Mouse (Mus musculus) forebrain, embryonic 16.5 days (tissue): ENCODE data around the gene Pcsk4. TPM values are rescaled to one million over a fixed set of nuclear protein-coding genes. Genes with fewer than 3 reads are reported as not detected.

Experiments
- ATAC-seq: fragments of 200-750 bp; cut with Nextera tagmentation; 2 replicates; pipeline ENCODE4 v1.8.0; 2017; ENCODE audit warnings: mild to moderate bottlenecking, moderate library complexity
- H3K27ac ChIP-seq: fragments of 300-500 bp; sonication (generic); 2 replicates; pipeline ENCODE4 v1.5.1; 2014; ENCODE audit warnings: low read length, control low read depth
- H3K27me3 ChIP-seq: fragments of 300-500 bp; sonication (generic); replicated peaks from 2 replicates; pipeline ENCODE4 v1.6.1; 2014; ENCODE audit warnings: low read length; ENCODE audit not compliant: control insufficient read depth, insufficient read depth
- H3K36me3 ChIP-seq: fragments of 300-500 bp; sonication (generic); 2 replicates; pipeline ENCODE4 v1.6.1; 2014; ENCODE audit not compliant: control insufficient read depth, insufficient read depth
- H3K4me1 ChIP-seq: fragments of 300-500 bp; sonication (generic); replicated peaks from 2 replicates; pipeline ENCODE4 v1.6.1; 2014; ENCODE audit warnings: low read length; ENCODE audit not compliant: control insufficient read depth, insufficient read depth
- H3K4me2 ChIP-seq: fragments of 300-500 bp; sonication (generic); 2 replicates; pipeline ENCODE4 v1.6.1; 2014; ENCODE audit warnings: mild to moderate bottlenecking, low read length, control low read depth
- H3K4me3 ChIP-seq: fragments of 300-500 bp; sonication (generic); replicated peaks from 2 replicates; pipeline ENCODE4 v1.5.1; 2014; ENCODE audit warnings: mild to moderate bottlenecking, low read length, control low read depth
- H3K9ac ChIP-seq: fragments of 300-500 bp; sonication (generic); replicated peaks from 2 replicates; pipeline ENCODE4 v1.6.1; 2014; ENCODE audit warnings: low read depth, low read length, control low read depth
- H3K9me3 ChIP-seq: fragments of 300-500 bp; sonication (generic); 2 replicates; pipeline ENCODE4 v1.6.1; 2016; ENCODE audit warnings: low read length; ENCODE audit not compliant: control insufficient read depth
- WGBS: fragments of 180-500 bp; shearing (Covaris S2); extraction: QIAGEN DNeasy Blood & Tissue Kit; methylation state at CpG from one replicate; pipeline ENCODE4 v1.1.7; 2014; 5-methylcytosine and 5-hydroxymethylcytosine counted together
- polyA plus RNA-seq: library from polyadenylated mRNA; unstranded; fragments of >200 nt; fragmentation: Nextera tagmentation; extraction: Ambion mirVana; gene quantifications from 2 replicates; pipeline ENCODE4 v1.2.1, GENCODE M21; 2015

Gene Pcsk4
- polyA plus RNA-seq, 1 experiment from 2014 or later, result 3.9 TPM

GRCm38 (mm10) chr10:80285222-80286070 is 43.9 kb downstream of the Pcsk4 start:
- no peak for ATAC-seq
- Histone ChIP-seq H3K4me3 (no peak overlapping the region), H3K27me3 (no peaks in the 10 kb centered on the region), H3K36me3 (peaks cover 32% of the 10 kb centered on the region), H3K4me2 (no peak overlapping the region), H3K9ac (no peak overlapping the region), H3K4me1 (no peaks in the 10 kb centered on the region), H3K27ac (no peak overlapping the region), H3K9me3 (no peaks in the 10 kb centered on the region)
- 85% methylated on average over 9 of the region's 15 CpGs for WGBS

- 89% methylated on average over 20 of the region's 20 CpGs for WGBS
- Histone ChIP-seq H3K36me3 (peaks cover 53% of the 10 kb centered on the region), H3K27ac (no peak overlapping the region), H3K4me2 (no peak overlapping the region), H3K27me3 (no peaks in the 10 kb centered on the region), H3K9me3 (no peaks in the 10 kb centered on the region), H3K4me3 (no peak overlapping the region), H3K4me1 (no peaks in the 10 kb centered on the region), H3K9ac (no peak overlapping the region)
- ATAC-seq, result no peak
Measured at GRCm38 (mm10) chr10:80282481-80283441, 46.5 kb downstream of the Pcsk4 start.

- WGBS, result 74% methylated on average over 8 of the region's 8 CpGs
- no peaks in the 10 kb centered on the region for H3K9me3 ChIP-seq
- no peak overlapping the region for H3K27ac ChIP-seq
- ATAC-seq, result no peak; the same call in 1 of the 2 replicates
- peaks cover 57% of the 10 kb centered on the region for H3K36me3 ChIP-seq
- no peaks in the 10 kb centered on the region for H3K27me3 ChIP-seq
- H3K4me2 ChIP-seq, result no peak overlapping the region
- H3K4me1 ChIP-seq, result no peaks in the 10 kb centered on the region
- no peak overlapping the region for H3K4me3 ChIP-seq
- no peak overlapping the region for H3K9ac ChIP-seq
Measured at GRCm38 (mm10) chr10:80281921-80282371, 47.4 kb downstream of the Pcsk4 start.

- ATAC-seq, result no peak
- no peak overlapping the region for H3K4me3 ChIP-seq
- no peaks in the 10 kb centered on the region for H3K27me3 ChIP-seq
- H3K9me3 ChIP-seq, result no peaks in the 10 kb centered on the region
- H3K4me1 ChIP-seq, result no peaks in the 10 kb centered on the region
- WGBS, result 81% methylated on average over 7 of the region's 7 CpGs
- peaks cover 54% of the 10 kb centered on the region for H3K36me3 ChIP-seq
- H3K27ac ChIP-seq, result no peak overlapping the region
- H3K4me2 ChIP-seq, result no peak overlapping the region
- H3K9ac ChIP-seq, result no peak overlapping the region
Measured at GRCm38 (mm10) chr10:80281304-80281703, 48.0 kb downstream of the Pcsk4 start.

GRCm38 (mm10) chr10:80279273-80279672 is 50.0 kb downstream of the Pcsk4 start:
- ATAC-seq, result no peak
- Histone ChIP-seq H3K4me3 (no peak overlapping the region), H3K36me3 (peaks cover 51% of the 10 kb centered on the region), H3K9ac (no peak overlapping the region), H3K4me1 (no peaks in the 10 kb centered on the region), H3K27me3 (no peaks in the 10 kb centered on the region), H3K9me3 (no peaks in the 10 kb centered on the region), H3K27ac (no peak overlapping the region), H3K4me2 (no peak overlapping the region)
- WGBS, result 91% methylated on average over 12 of the region's 12 CpGs

GRCm38 (mm10) chr10:80278390-80278789 is 50.9 kb downstream of the Pcsk4 start:
- Histone ChIP-seq H3K4me3 (no peak overlapping the region), H3K4me2 (no peak overlapping the region), H3K27ac (no peak overlapping the region), H3K9me3 (no peaks in the 10 kb centered on the region), H3K27me3 (no peaks in the 10 kb centered on the region), H3K9ac (no peak overlapping the region), H3K4me1 (no peaks in the 10 kb centered on the region), H3K36me3 (peaks cover 46% of the 10 kb centered on the region)
- 93% methylated on average over 9 of the region's 9 CpGs for WGBS
- no peak for ATAC-seq

- Histone ChIP-seq H3K4me2 (no peak overlapping the region), H3K9ac (no peak overlapping the region), H3K9me3 (no peaks in the 10 kb centered on the region), H3K36me3 (peaks cover 40% of the 10 kb centered on the region), H3K27ac (no peak overlapping the region), H3K4me3 (no peak overlapping the region), H3K27me3 (no peaks in the 10 kb centered on the region), H3K4me1 (peaks cover 3% of the 10 kb centered on the region)
- 91% methylated on average over 4 of the region's 5 CpGs for WGBS
- no peak for ATAC-seq
Measured at GRCm38 (mm10) chr10:80276238-80276637, 53.1 kb downstream of the Pcsk4 start.

- Histone ChIP-seq H3K27me3 (no peaks in the 10 kb centered on the region), H3K4me1 (peaks cover 23% of the 10 kb centered on the region), H3K27ac (no peak overlapping the region), H3K4me2 (no peak overlapping the region), H3K4me3 (no peak overlapping the region), H3K36me3 (peaks cover 26% of the 10 kb centered on the region), H3K9ac (no peak overlapping the region), H3K9me3 (no peaks in the 10 kb centered on the region)
- ATAC-seq, result no peak
- WGBS, result 97% methylated on average over 3 of the region's 3 CpGs
Measured at GRCm38 (mm10) chr10:80273847-80274246, 55.5 kb downstream of the Pcsk4 start.
